Mouse (Mus musculus) heart, adult 9 months (tissue): Measurements from ENCODE around the gene Fam168b.
A peak's percentile ranks its signal among the peaks of the same experiment; 100 is the strongest.

Source experiments
- DNase-seq, 2 experiments: peaks; one replicate each; pipeline ENCODE4 v3.0.0; 2022; ENCODE audit warnings: low spot score in 2 of 2

The Fam168b gene

GRCm38 (mm10) chr1:34851562-34851961 is 8.7 kb upstream of the Fam168b start:
- peak; percentile 24 to 27 for DNase-seq

GRCm38 (mm10) chr1:34850343-34851136 is 7.7 kb upstream of the Fam168b start:
- DNase-seq: no peak

GRCm38 (mm10) chr1:34849745-34850342 is 7.0 kb upstream of the Fam168b start, which contains the start of gene Plekhb2:
TSS of gene Plekhb2 (plus strand) at chr1:34849976.
- peak; percentile 90 for DNase-seq

- DNase-seq: no peak
These were observed 4.2 kb upstream of the Fam168b start for GRCm38 (mm10) chr1:34847070-34847469.

- peak in 1 of 2 experiments; percentile 39 for DNase-seq
These were observed 440 bp downstream of the Fam168b start for GRCm38 (mm10) chr1:34842389-34842861.

GRCm38 (mm10) chr1:34841709-34842388 is 1.0 kb downstream of the Fam168b start:
- no peak for DNase-seq

- DNase-seq: no peak
These were observed 3.6 kb downstream of the Fam168b start for GRCm38 (mm10) chr1:34839241-34839640.

GRCm38 (mm10) chr1:34837951-34838689 is 4.7 kb downstream of the Fam168b start:
- no peak for DNase-seq

- no peak for DNase-seq
These were observed 8.0 kb downstream of the Fam168b start for GRCm38 (mm10) chr1:34834904-34835303.

GRCm38 (mm10) chr1:34831381-34831780 is 11.5 kb downstream of the Fam168b start:
- no peak for DNase-seq

- DNase-seq: no peak
These were observed 11.9 kb downstream of the Fam168b start for GRCm38 (mm10) chr1:34830934-34831333.

GRCm38 (mm10) chr1:34828528-34829294 is 14.2 kb downstream of the Fam168b start:
- DNase-seq: no peak

GRCm38 (mm10) chr1:34827900-34828299 is 15.0 kb downstream of the Fam168b start:
- peak in 1 of 2 experiments; percentile 21 for DNase-seq

GRCm38 (mm10) chr1:34825909-34826308 is 17.0 kb downstream of the Fam168b start:
- DNase-seq: no peak

- no peak for DNase-seq
These were observed 18.7 kb downstream of the Fam168b start for GRCm38 (mm10) chr1:34824208-34824607.

- no peak for DNase-seq
These were observed 19.5 kb downstream of the Fam168b start for GRCm38 (mm10) chr1:34823353-34823752.

- DNase-seq: no peak
These were observed 20.1 kb downstream of the Fam168b start for GRCm38 (mm10) chr1:34822746-34823145.

- no peak for DNase-seq
These were observed 20.9 kb downstream of the Fam168b start for GRCm38 (mm10) chr1:34822003-34822402.

GRCm38 (mm10) chr1:34821411-34821810 is 21.5 kb downstream of the Fam168b start:
- no peak for DNase-seq

GRCm38 (mm10) chr1:34819225-34819910 is 23.5 kb downstream of the Fam168b start:
- DNase-seq: no peak
